Mouse (Mus musculus): ENCODE measurements around the gene Tsnax. TPM values are rescaled to one million over a fixed set of nuclear protein-coding genes. Genes with fewer than 3 reads are reported as not detected.

Gene Tsnax
- total RNA-seq, 2 experiments from 2014 or later = 82.3 to 85.1 TPM

DNA sequence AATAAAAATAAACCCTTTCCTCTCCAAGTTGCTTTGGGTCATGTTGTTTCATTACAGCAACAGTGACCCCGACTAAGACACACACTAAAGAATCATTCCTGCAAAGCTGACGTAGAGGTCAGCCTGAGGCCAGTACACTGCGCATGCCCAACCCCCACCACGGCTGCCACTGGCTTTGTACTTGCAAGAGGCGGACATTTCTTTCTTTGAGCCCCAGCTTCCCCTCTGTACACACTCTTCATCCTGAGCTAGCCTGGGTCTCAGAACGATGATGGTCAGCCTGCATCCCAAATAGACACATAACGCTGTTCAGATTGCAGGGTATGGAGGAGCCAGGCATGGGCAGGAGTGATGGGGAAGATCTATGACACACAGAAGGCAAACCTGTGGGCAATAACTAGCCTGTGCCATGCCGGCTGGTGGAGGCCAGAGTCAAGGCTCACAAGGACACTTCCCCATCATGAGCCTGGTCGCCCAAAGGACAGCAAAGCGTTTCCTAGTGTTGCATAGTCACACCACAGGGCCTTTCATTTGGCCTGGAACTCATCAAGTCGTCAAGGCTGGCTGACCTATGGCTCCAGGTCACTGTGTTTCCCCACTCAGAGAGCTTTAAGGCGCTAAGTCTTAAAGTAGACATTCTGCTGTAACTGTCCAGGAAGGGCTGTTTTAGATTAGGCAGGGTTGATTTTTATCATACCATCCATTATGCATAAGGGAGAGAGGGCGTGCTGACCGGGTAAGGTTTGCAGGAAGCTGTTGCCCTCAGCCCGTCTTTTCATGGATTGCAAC lies 28.0 kb downstream of the Tsnax start:
- DNase-seq = no peak
- intact Hi-C loops (cut with DNase I) = no loop called here

GRCm38 (mm10) chr8:125041496-125041895 lies 28.7 kb downstream of the Tsnax start:
- intact Hi-C loops (cut with DNase I) = no loop called here
- peak in 1 of 2 experiments; percentile 36 for DNase-seq

GRCm38 (mm10) chr8:125043394-125043793 lies 30.6 kb downstream of the Tsnax start:
- intact Hi-C loops (cut with DNase I) = no loop called here
- no peak for DNase-seq

DNA sequence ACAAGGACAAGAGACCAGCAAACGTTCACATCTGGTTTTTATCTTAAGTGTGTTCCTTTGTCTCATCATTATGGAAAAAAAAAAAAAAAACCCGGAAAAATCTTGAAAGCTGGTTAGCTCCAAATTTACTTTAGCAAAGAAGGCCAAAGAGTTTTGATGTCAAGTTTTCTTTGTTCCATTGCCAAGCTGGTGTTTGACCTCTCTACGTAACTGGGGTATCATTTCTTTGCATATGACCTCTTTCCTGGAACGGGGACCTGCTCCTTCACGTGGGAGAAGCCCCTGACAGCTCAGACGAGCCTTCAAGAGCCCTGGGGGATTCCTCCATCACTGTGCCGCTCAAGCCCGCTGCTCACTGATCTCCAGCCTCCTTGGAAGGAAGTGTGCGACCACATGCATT lies 31.1 kb downstream of the Tsnax start:
- DNase-seq = peak; percentile 44 to 58
- intact Hi-C loops (cut with DNase I) = no loop called here

- no peak for DNase-seq
- intact Hi-C loops (cut with DNase I) = no loop called here
Measured at GRCm38 (mm10) chr8:125045760-125046159, 33.0 kb downstream of the Tsnax start.

GRCm38 (mm10) chr8:125049051-125049750 lies 36.4 kb downstream of the Tsnax start:
- intact Hi-C loops (cut with DNase I) = no loop called here
- DNase-seq = no peak

DNA sequence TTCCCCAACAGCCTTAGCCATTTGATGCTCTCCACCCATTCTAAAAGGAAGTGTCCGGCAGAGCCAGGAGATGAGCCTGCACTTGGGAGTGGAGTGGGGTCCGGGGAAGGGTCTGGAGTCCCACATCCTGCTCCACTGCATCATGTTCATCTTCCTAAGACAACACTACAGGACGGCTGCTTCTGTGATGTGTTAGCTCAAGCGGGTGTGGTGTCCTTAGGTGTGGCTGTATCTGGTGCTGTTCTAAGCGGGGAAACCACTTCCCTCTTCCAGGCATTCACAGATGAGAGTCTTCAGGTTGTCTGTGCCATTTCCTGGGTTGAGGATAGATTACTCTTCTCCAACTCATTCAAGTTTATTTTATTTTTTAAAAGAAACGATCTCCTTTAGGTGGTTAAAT lies 37.0 kb downstream of the Tsnax start:
- intact Hi-C loops (cut with DNase I) = loop anchor here (5.0 kb wide), 1 partner anchor 822 kb away; no protein-coding TSS in a partner anchor
- no peak for DNase-seq

DNA sequence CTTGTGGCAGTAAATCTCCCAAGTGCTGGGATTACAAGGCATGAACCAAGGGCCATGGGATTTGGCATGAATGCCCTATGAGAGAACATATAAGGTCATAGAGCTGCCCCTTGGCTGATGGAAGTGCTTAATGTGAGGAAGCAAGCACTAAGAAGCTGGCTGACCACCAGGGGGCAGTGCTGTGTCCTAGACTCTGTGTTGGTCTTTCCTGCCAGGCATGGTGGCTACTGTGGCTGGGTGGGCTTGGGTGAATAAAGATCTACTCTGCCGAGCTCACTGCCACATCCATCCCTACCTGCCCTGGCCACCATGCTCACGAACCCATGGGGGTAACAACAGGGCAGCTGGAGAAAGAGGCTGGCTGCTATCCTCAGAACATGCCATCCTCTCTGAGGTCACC lies 39.2 kb downstream of the Tsnax start:
- DNase-seq = peak; percentile 74 to 86
- intact Hi-C loops (cut with DNase I) = loop anchor here (5.0 kb wide), 1 partner anchor 820 kb away; no protein-coding TSS in a partner anchor

GRCm38 (mm10) chr8:125053505-125054435 lies 41.0 kb downstream of the Tsnax start, which contains the start of gene Disc1:
TSS of gene Disc1 (plus strand) at chr8:125054195.
- intact Hi-C loops (cut with DNase I) = loop anchor here (5.0 kb wide), 1 partner anchor 819 kb away; no protein-coding TSS in a partner anchor
- DNase-seq = peak; percentile 65 to 67

GRCm38 (mm10) chr8:125054436-125054810 lies 41.6 kb downstream of the Tsnax start:
- intact Hi-C loops (cut with DNase I) = loop anchor here (5.0 kb wide), 1 partner anchor 818 kb away; no protein-coding TSS in a partner anchor
- DNase-seq = peak; percentile 72 to 74

GRCm38 (mm10) chr8:125060904-125061303 lies 48.1 kb downstream of the Tsnax start:
- intact Hi-C loops (cut with DNase I) = loop anchor here (10.0 kb wide), 1 partner anchor 504 kb away; the partner anchor contains the start of gene Sipa1l2
- no peak for DNase-seq

DNA sequence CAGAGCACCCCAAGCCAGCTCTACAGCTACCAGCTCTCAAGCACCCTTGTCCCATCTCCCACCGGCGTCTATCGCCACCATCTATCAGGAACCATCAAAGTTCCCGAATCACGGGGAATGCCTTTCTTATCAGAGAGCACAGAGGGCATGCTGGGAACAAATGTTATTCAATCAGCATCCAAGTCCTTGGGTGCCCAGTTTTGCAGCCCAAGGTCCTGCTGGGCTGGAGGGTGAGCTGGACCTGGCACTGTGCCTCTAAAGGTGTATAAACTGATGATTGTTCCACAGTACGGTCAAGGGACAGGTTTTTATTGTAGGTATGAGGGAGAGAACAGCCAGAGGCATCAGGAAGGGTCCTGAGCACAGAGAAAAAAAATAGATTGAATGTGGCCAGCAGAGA lies 52.8 kb downstream of the Tsnax start:
- DNase-seq = no peak
- intact Hi-C loops (cut with DNase I) = loop anchor here (5.0 to 10.0 kb wide), 3 partner anchors 102 to 807 kb away; partner anchors contain the start of gene Sipa1l2

DNA sequence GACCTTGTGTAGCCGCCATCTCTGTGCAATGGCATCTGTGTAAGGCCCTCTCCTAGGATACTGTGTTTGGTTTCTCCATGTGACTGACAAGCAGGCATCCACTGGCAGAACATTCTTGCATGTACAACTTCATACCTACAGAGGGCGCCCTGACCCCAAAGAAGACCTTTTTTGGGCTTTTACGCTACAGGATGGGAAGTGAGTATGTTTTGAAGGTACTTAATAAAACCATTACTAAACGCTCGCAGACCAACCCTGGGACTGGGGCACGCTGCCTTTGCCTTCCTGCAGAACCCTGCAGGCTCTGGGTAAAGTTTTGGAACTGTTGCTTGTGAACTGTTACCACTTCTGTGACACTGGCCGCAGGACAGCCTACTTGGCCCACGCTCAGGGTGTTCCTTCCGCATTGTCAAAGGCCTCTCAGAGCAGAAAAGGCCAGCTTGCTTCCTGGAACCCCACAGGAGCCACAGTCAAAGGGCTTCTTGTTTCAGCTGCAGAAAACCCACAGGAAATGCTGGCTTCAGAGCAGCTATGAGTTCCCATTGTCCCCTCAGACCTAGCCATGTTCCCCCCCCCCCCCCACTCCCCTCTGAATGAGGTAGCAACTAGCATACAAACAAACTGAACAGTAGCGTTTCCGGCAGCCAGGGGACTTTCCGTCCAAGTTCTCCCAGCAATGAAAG lies 54.3 kb downstream of the Tsnax start:
- intact Hi-C loops (cut with DNase I) = loop anchor here (5.0 to 10.0 kb wide), 3 partner anchors 100 to 805 kb away; partner anchors contain the start of gene Sipa1l2
- DNase-seq = peak; percentile 88 to 89

- DNase-seq = peak; percentile 64 to 70
- intact Hi-C loops (cut with DNase I) = loop anchor here (5.0 to 10.0 kb wide), 3 partner anchors 100 to 805 kb away; partner anchors contain the start of gene Sipa1l2
Measured at GRCm38 (mm10) chr8:125067596-125067960, 54.8 kb downstream of the Tsnax start.

DNA sequence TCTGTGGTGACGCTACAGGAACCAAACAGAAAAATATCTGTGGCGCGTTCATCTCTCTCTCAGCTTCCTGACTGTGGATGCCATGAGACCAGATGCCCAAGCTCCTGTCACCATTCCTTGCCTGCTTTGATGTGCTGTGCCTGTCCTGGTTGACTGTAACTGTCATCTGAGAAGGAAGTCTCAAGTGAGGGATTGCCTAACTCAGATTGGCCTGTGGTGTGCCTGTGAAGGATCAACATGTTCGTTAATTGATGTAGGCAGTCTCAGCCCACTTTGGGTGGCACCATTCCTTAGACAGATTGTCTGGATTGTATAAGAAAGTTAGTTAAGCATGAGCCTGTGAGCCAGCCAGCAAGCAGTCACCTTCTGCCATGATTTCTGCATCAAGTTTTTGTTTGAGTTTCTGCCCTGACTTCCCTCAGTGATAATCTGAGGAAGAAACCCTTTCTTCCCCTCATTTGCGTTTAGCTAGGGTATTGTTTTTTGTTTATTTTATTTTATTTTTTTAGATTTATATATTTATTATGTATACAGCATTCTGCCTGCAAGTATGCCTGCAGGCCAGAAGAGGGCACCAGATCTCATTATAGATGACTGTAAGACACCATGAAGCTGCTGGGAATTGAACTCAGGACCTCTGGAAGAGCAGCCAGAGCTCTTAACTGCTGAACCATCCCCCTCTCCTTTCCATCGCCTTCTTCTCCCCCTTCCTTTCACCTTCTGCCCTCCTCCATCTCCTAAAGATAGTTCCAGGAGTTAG lies 55.5 kb downstream of the Tsnax start:
- intact Hi-C loops (cut with DNase I) = loop anchor here (5.0 to 10.0 kb wide), 3 partner anchors 99 to 804 kb away; partner anchors contain the start of gene Sipa1l2
- no peak for DNase-seq

DNA sequence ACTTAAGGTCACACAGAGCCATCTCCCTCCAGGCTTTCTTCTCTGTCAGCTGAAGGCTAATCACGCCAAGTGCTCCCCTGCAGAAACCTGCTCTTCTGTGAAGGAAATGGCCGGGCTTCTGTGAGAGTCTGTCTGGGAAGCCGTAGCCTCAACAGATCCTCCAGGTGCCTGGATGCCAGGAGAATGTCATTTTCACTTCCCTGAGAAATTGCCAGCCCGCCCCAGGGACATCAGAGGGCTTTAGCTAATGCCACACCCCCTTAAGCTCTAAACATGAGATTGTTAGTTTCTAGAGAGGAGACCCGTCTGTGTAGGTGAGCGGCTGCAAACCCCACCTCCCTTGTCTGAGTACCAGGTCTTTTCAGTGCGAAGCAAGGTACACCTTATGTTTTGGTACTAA lies 56.5 kb downstream of the Tsnax start:
- intact Hi-C loops (cut with DNase I) = loop anchor here (5.0 to 10.0 kb wide), 3 partner anchors 98 to 803 kb away; partner anchors contain the start of gene Sipa1l2
- DNase-seq = no peak

DNA sequence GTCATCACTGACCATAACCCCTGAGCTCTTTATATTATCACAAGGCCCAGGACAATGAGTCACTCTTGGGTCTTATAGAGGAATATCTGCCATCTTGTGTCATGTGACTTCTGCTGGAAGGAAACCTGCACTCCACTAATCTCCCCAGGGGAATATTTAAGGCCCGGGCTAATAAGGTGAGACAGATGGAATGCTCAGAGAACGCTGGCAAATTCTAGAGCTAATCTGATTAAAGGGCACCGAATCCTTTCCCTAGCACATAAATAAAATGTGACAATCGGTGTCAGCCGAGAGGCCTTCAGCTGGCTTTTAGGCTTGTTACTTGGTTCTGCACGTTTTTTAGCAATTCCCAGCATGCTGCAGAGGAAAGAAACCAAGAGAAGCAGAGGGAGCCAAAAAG lies 56.9 kb downstream of the Tsnax start:
- no peak for DNase-seq
- intact Hi-C loops (cut with DNase I) = loop anchor here (5.0 to 10.0 kb wide), 3 partner anchors 98 to 803 kb away; partner anchors contain the start of gene Sipa1l2

- no peak for DNase-seq
- intact Hi-C loops (cut with DNase I) = no loop called here
Measured at GRCm38 (mm10) chr8:125074141-125074540, 61.3 kb downstream of the Tsnax start.

- intact Hi-C loops (cut with DNase I) = no loop called here
- DNase-seq = no peak
Measured at GRCm38 (mm10) chr8:125074581-125074980, 61.8 kb downstream of the Tsnax start.

Data from heart, postnatal 10 days (tissue).